15 mouse cellular contexts compared by ENCODE assay signal in the genomic region with DNA sequence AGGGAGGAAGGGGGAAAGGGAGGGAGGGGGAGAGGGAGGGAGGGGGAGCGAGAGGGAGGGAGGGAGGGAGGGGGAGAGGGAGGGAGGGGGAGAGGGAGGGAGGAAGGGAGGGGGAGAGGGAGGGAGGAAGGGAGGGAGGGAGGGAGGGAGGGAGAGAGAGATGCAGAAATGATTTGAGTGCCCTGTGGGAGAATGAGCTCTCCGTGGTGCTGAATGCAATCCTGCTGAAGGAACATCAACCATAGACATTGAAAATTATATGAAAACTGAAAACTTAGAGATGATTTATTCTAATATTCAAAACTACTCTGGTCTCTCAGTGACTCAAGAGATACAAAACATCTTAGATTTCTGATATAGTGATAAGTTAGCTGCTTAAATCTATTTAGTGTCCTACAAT.
DNase-seq lines count a peak whose midpoint lies in the region; ATAC-seq and TF ChIP-seq lines count a peak whose summit lies in the region.
"Had no signal": no experiment of that assay in that cellular context is flagged by ENCODE, and none has a peak within 500 bp of the region (broad histone marks: within the 10 kb centered on the region; RNA-seq: fewer than 3 reads in every experiment).

No protein-coding gene starts in this region.

- peak; percentile 57 for DNase-seq in kidney, postnatal 0 days (ENCODE audit: low spot score)
- DNase-seq in kidney, postnatal 14 days = no peak
- DNase-seq in 416B (ENCODE audit: low read depth) (peak; percentile 14), NIH3T3 (ENCODE audit: low read depth) (peak; percentile 59)
- peak; percentile 5 for DNase-seq in hindlimb bud, embryonic 11.5 days (ENCODE audit: extremely low spot score, low read depth, low spot score)
- no peak for DNase-seq in cerebellum, adult 9-11 months
- no peak for DNase-seq in layer of hippocampus, postnatal 25 days (ENCODE audit: extremely low spot score in 1 of 2, low spot score in 1 of 2)
- DNase-seq: cerebellum, adult 8-10 months; forebrain, postnatal 0 days had no signal

- no peaks in the 10 kb centered on the region for H3K36me3 ChIP-seq in kidney, postnatal 0 days (ENCODE audit: insufficient read depth, low read length)
- H3K36me3 ChIP-seq in forebrain, embryonic 12.5 days (replicated peaks) = no peaks in the 10 kb centered on the region
- H3K36me3 ChIP-seq: embryonic facial prominence, embryonic 15.5 days; hindbrain, embryonic 15.5 days; stomach, embryonic 15.5 days had no signal

- no peak overlapping the region for H3K27ac ChIP-seq in kidney, postnatal 0 days
- H3K27ac ChIP-seq in forebrain, embryonic 12.5 days = no peak overlapping the region
- H3K27ac ChIP-seq: embryonic facial prominence, embryonic 15.5 days; hindbrain, embryonic 15.5 days; stomach, embryonic 15.5 days had no signal

- no peak for TF ChIP-seq CTCF in kidney, postnatal 0 days (IDR thresholded peaks at IDR 0.05; ENCODE audit: low read depth)

- no peaks in the 10 kb centered on the region for H3K27me3 ChIP-seq in kidney, postnatal 0 days (ENCODE audit: insufficient read depth, low read length)
- H3K27me3 ChIP-seq in forebrain, embryonic 12.5 days = no peaks in the 10 kb centered on the region
- H3K27me3 ChIP-seq: embryonic facial prominence, embryonic 15.5 days; hindbrain, embryonic 15.5 days; stomach, embryonic 15.5 days had no signal

- no peak overlapping the region for H3K4me2 ChIP-seq in kidney, postnatal 0 days (ENCODE audit: low read length)
- no peak overlapping the region for H3K4me2 ChIP-seq in forebrain, embryonic 12.5 days
- H3K4me2 ChIP-seq: embryonic facial prominence, embryonic 15.5 days; hindbrain, embryonic 15.5 days; liver, embryonic 11.5 days; stomach, embryonic 15.5 days had no signal

- no peak overlapping the region for H3K4me3 ChIP-seq in kidney, postnatal 0 days (replicated peaks; ENCODE audit: low read depth, low read length)
- H3K4me3 ChIP-seq in forebrain, embryonic 12.5 days (replicated peaks) = no peak overlapping the region
- H3K4me3 ChIP-seq: embryonic facial prominence, embryonic 15.5 days; hindbrain, embryonic 15.5 days; stomach, embryonic 15.5 days had no signal

- no peaks in the 10 kb centered on the region for H3K9me3 ChIP-seq in kidney, postnatal 0 days (replicated peaks; ENCODE audit: low read length)
- no peaks in the 10 kb centered on the region for H3K9me3 ChIP-seq in forebrain, embryonic 12.5 days
- H3K9me3 ChIP-seq: embryonic facial prominence, embryonic 15.5 days; hindbrain, embryonic 15.5 days; stomach, embryonic 15.5 days had no signal

- no peaks in the 10 kb centered on the region for H3K4me1 ChIP-seq in kidney, postnatal 0 days (replicated peaks; ENCODE audit: insufficient read depth, low read length)
- H3K4me1 ChIP-seq in forebrain, embryonic 12.5 days = no peaks in the 10 kb centered on the region
- H3K4me1 ChIP-seq: embryonic facial prominence, embryonic 15.5 days; hindbrain, embryonic 15.5 days; stomach, embryonic 15.5 days had no signal

- WGBS in kidney, postnatal 0 days = 38% methylated on average over 1 of the region's 2 CpGs
- 0% methylated on average over 1 of the region's 2 CpGs for WGBS in forebrain, embryonic 12.5 days

- ATAC-seq in kidney, postnatal 0 days (replicated peaks; ENCODE audit: low FRiP score, low read depth) = no peak
- no peak for ATAC-seq in forebrain, embryonic 12.5 days (ENCODE audit: low FRiP score)
- ATAC-seq: activated CD4-positive, CD25-positive, alpha-beta regulatory T cell, adult 4 months; forebrain, postnatal 0 days had no signal

- no peak overlapping the region for H3K9ac ChIP-seq in kidney, postnatal 0 days (ENCODE audit: low read depth, low read length)
- no peak overlapping the region for H3K9ac ChIP-seq in forebrain, embryonic 12.5 days
- H3K9ac ChIP-seq: embryonic facial prominence, embryonic 15.5 days; forebrain, postnatal 0 days; hindbrain, embryonic 15.5 days; stomach, embryonic 15.5 days had no signal

Comparison
In these comparisons a context has a peak if more than half of its experiments do, and no peak if none do; other contexts are left out.
1. DNase-seq: peak in kidney, postnatal 0 days (single experiment), 416B (single experiment), NIH3T3 (single experiment) and hindlimb bud, embryonic 11.5 days (single experiment); none in kidney, postnatal 14 days (single experiment), cerebellum, adult 9-11 months (single experiment) and layer of hippocampus, postnatal 25 days (0 of 2).